Mouse (Mus musculus): ENCODE measurements at regions not wholly inside any gene's neighbourhood (a gene's known extent, or its start where the extent isn't known, plus 50 kb on each side); places are given as distances from the start of the nearest gene placed in this dataset.

GRCm38 (mm10) chr1:42233289-42233688 lies 462.3 kb upstream of the Pou3f3 start:
- TF ChIP-seq CTCF (IDR thresholded peaks at IDR 0.05) (no peak), POLR2A (IDR thresholded peaks at IDR 0.05; ENCODE audit: insufficient read depth, low read depth, low read length) (no peak), EP300 (IDR thresholded peaks at IDR 0.05; ENCODE audit: insufficient read depth, low read depth, low read length) (no peak)

Data from heart, adult 2 months (tissue).